Mouse (Mus musculus) E14TG2a.4 (cell line): ENCODE results near the gene Cfd.

ENCODE experiments used
- CTCF ChIP-seq: conservative IDR thresholded peaks from 2 replicates; pipeline ENCODE4 v1.5.1; 2014; ENCODE audit warnings: low read length
- NANOG ChIP-seq: IDR thresholded peaks from 2 replicates; pipeline ENCODE4 v1.6.1; 2014; ENCODE audit warnings: borderline replicate concordance, low read length, mixed read lengths
- POU5F1 ChIP-seq: IDR thresholded peaks from 2 replicates; pipeline ENCODE4 v1.6.1; 2014; ENCODE audit warnings: low read length, borderline replicate concordance

DNA sequence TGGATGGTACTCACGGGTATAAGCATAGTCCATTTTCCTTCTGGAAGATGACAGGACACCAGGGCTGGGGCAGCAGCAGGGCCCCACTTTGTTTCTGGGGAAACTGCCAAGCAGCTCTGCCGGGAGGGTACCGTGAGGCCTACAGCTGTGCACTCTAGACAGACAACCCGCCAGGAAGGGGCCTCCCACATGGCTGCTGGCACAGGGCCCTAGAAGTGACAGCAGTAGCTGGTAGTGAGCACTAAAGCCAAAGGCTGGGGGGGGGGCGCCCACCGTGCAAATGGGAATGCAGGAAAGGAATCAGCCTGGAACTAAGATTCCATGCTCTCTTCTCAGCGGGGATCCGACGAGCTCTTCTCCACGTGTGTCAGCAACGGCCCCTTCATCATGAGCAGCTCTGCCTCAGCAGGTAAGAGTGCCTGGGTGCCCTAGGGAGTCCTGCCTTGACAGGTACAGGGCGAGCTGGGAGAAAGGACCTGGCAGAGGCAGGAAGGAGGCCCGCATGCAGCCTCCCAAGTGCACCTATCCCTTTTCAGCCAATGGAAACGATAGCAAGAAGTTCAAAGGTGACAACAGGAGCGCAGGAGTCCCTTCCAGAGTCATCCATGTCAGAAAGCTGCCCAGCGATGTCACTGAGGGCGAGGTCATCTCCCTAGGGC is 32.1 kb upstream of the Cfd start:
- TF ChIP-seq CTCF (no peak), POU5F1 (no peak), NANOG (no peak)
